ENCODE assay signal across 10 mouse cellular contexts in the genomic region with DNA sequence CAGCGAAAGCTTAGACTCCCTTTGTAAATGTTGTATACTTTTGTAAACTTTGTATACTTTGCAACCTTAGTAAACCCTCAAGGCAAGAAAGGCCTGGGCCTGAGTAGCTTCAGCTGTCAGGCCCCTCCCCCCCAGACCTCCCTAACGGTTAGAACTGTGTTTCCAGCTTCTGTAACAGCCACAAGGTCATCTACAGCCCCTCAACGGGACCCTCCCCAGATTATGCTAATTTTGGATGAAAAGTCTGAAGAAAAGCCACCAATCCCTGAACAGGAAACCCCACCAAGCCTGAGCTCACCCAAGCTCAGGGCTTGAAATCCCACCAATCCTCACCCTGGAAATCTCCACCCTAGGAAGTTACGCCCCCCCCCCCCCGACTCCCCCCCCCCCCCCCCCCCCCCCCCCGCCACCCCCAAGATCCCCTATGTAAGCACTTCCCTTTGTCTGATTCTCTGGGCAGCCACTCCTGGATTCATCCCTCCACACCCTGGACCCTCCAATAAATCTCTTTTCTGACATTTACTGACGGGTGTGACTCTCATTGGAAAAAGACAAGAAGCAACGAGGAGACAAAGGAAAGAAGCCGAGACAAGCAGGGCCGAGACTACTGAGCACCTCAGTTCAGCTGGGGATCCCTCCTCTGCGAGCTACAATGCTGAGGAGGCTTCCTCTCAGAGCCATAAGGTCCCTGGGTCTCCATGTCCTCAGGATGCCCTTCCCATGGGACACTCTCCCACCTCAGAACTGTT. TPM values are rescaled to one million over a fixed set of nuclear protein-coding genes. Genes with fewer than 3 reads are reported as not detected.
DNase-seq lines count a peak whose midpoint lies in the region; ATAC-seq and TF ChIP-seq lines count a peak whose summit lies in the region.
"Had no signal": no experiment of that assay in that cellular context is flagged by ENCODE, and none has a peak within 500 bp of the region (broad histone marks: within the 10 kb centered on the region; RNA-seq: fewer than 3 reads in every experiment).

No protein-coding gene starts in this region.

- no peak overlapping the region for H3K4me3 ChIP-seq in heart, embryonic 10.5 days
- no peak overlapping the region for H3K4me3 ChIP-seq in forebrain, embryonic 15.5 days
- H3K4me3 ChIP-seq in limb, embryonic 14.5 days (replicated peaks; ENCODE audit: low read length) = no peak overlapping the region

- 23% methylated on average over 10 of the region's 11 CpGs for whole genome bisulfite sequencing in heart, embryonic 10.5 days
- 22% methylated on average over 9 of the region's 11 CpGs for WGBS in forebrain, embryonic 15.5 days
- 16% methylated on average over 9 of the region's 11 CpGs for WGBS in limb, embryonic 14.5 days

- peak overlapping the region; percentile 49 for H3K4me2 ChIP-seq in forebrain, embryonic 15.5 days (replicated peaks)
- peak overlapping the region; percentile 56; the same call in 1 of the 2 replicates for H3K4me2 ChIP-seq in limb, embryonic 14.5 days (replicated peaks; ENCODE audit: low read depth, low read length, severe bottlenecking)

- no peak; the same call in 1 of the 2 replicates for ATAC-seq in forebrain, embryonic 15.5 days (replicated peaks)
- ATAC-seq in limb, embryonic 14.5 days (ENCODE audit: low FRiP score, low read depth) = no peak
- ATAC-seq in activated CD4-positive, CD25-positive, alpha-beta regulatory T cell, adult 4 months = no peak
- ATAC-seq: Patski had no signal

- no peaks in the 10 kb centered on the region for H3K27me3 ChIP-seq in heart, embryonic 10.5 days (ENCODE audit: insufficient read depth, poor library complexity, severe bottlenecking)
- H3K27me3 ChIP-seq in forebrain, embryonic 15.5 days = no peaks in the 10 kb centered on the region
- no peaks in the 10 kb centered on the region for H3K27me3 ChIP-seq in limb, embryonic 14.5 days (ENCODE audit: control insufficient read depth, insufficient read depth, low read length)
- H3K27me3 ChIP-seq: Patski had no signal

- no peaks in the 10 kb centered on the region for H3K36me3 ChIP-seq in heart, embryonic 10.5 days
- H3K36me3 ChIP-seq in forebrain, embryonic 15.5 days = no peaks in the 10 kb centered on the region
- H3K36me3 ChIP-seq in limb, embryonic 14.5 days (ENCODE audit: control insufficient read depth, insufficient read depth, low read length) = no peaks in the 10 kb centered on the region

- TF ChIP-seq POLR2A in limb, embryonic 14.5 days (IDR thresholded peaks at IDR 0.05; ENCODE audit: borderline replicate concordance, extremely low read depth, insufficient read depth, insufficient read length) = no peak

- no peak for DNase-seq in heart, embryonic 10.5 days (ENCODE audit: low spot score)
- no peak for DNase-seq in heart, adult 11 months
- DNase-seq in ZHBTc4 (ENCODE audit: low read depth, low spot score) = peak; percentile 76
- DNase-seq in limb, embryonic 14.5 days (ENCODE audit: low spot score) = no peak
- no peak for DNase-seq in T-cell, adult 2 months (ENCODE audit: low spot score)
- DNase-seq in lung, postnatal 4 days = no peak
- DNase-seq: heart, postnatal 4 days had no signal

- peaks cover 7% of the 10 kb centered on the region; the same call in 1 of the 2 replicates for H3K4me1 ChIP-seq in heart, embryonic 10.5 days
- peaks cover 10% of the 10 kb centered on the region for H3K4me1 ChIP-seq in forebrain, embryonic 15.5 days
- 0 out of 2 replicates have a peak, but pooled peaks cover 8% of the 10 kb centered on the region for H3K4me1 ChIP-seq in limb, embryonic 14.5 days (ENCODE audit: control insufficient read depth, insufficient read depth, low read length)

- 0 out of 2 replicates have a peak overlapping the region, but pooled peaks have one; percentile 31 for H3K27ac ChIP-seq in heart, embryonic 10.5 days
- no peak overlapping the region for H3K27ac ChIP-seq in forebrain, embryonic 15.5 days (replicated peaks)
- no peak overlapping the region for H3K27ac ChIP-seq in limb, embryonic 14.5 days (replicated peaks; ENCODE audit: low read depth, low read length)

- 0 out of 2 replicates have a peak overlapping the region, but pooled peaks have one; percentile 29 for H3K9ac ChIP-seq in forebrain, embryonic 15.5 days (replicated peaks)
- no peak overlapping the region for H3K9ac ChIP-seq in limb, embryonic 14.5 days (ENCODE audit: low read depth, low read length, severe bottlenecking)

- H3K9me3 ChIP-seq in heart, embryonic 10.5 days = no peaks in the 10 kb centered on the region
- H3K9me3 ChIP-seq in forebrain, embryonic 15.5 days = no peaks in the 10 kb centered on the region
- no peaks in the 10 kb centered on the region for H3K9me3 ChIP-seq in limb, embryonic 14.5 days (ENCODE audit: control insufficient read depth, low read length)

RNA-seq across cellular contexts. Expression of gene Pdpn, which starts 25.0 kb away (rescaled TPM):
- 22.8 and 29.8 TPM in 2 replicates for polyA plus RNA-seq in heart, embryonic 10.5 days (2016; fragmentation: Nextera tagmentation; extraction: Ambion mirVana)
- 49.1 and 54.8 TPM in 2 replicates for polyA plus RNA-seq in forebrain, embryonic 15.5 days (2015; fragmentation: Nextera tagmentation; extraction: Ambion mirVana)
- polyA plus RNA-seq in limb, embryonic 14.5 days (2012; rRNA removed) = 24.2 and 34.3 TPM in 2 replicates
- 77.4 and 80.3 TPM in 2 replicates for polyA plus RNA-seq in limb, embryonic 14.5 days (2014; fragmentation: Nextera tagmentation; extraction: Ambion mirVana)
- polyA plus RNA-seq in activated CD4-positive, CD25-positive, alpha-beta regulatory T cell, adult 4 months (2017; shearing (Covaris generic)) = under 1 TPM in 1 of 2 experiments, not detected in 1; 0.45 TPM

RNA-seq across cellular contexts. Expression of gene Lrrc38, which starts 25.2 kb away (rescaled TPM):
- polyA plus RNA-seq in heart, embryonic 10.5 days (2016; fragmentation: Nextera tagmentation; extraction: Ambion mirVana) = 0.14 TPM in 1 of 2 replicates, not detected in the other
- 0.13 and 0.23 TPM in 2 replicates for polyA plus RNA-seq in forebrain, embryonic 15.5 days (2015; fragmentation: Nextera tagmentation; extraction: Ambion mirVana)
- 1.8 and 2.4 TPM in 2 replicates for polyA plus RNA-seq in limb, embryonic 14.5 days (2012; rRNA removed)
- 1.2 and 1.5 TPM in 2 replicates for polyA plus RNA-seq in limb, embryonic 14.5 days (2014; fragmentation: Nextera tagmentation; extraction: Ambion mirVana)
- not detected for polyA plus RNA-seq in activated CD4-positive, CD25-positive, alpha-beta regulatory T cell, adult 4 months (2017; shearing (Covaris generic))
- polyA plus RNA-seq: Patski had no signal

Comparison
In these comparisons a context has a peak if more than half of its experiments do, and no peak if none do; other contexts are left out.
1. RNA of gene Pdpn, which starts 25.0 kb away (polyA plus RNA-seq): 24.2 to 80.3 TPM in limb, embryonic 14.5 days, 49.1 to 54.8 TPM in forebrain, embryonic 15.5 days and 22.8 to 29.8 TPM in heart, embryonic 10.5 days; 0.45 TPM in activated CD4-positive, CD25-positive, alpha-beta regulatory T cell, adult 4 months; every median in the first group is over 10 times any median in the second.